Mouse (Mus musculus): ENCODE data around the gene Hc.

Gene Hc

DNA sequence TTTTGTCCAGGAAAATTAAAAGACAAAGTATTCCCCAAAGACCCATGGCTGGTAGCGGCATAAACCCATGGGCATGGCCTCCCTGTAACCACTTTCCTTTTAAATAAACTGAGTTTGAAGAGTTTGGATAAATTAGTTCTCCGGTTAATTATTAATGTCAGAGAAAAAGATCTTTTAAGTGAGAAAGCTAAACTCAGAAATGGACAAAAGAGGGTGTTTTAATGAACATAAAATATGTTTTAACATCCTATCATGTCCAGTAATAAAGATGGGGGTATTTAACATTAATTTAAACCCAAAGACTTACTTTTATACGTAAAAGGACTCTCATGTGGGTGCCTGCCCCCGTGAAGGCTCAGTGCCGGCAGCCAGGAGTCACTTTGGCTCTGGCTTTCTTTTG lies at the start of gene Hc:
Hc (minus strand) TSS at position 101 of the 400 bp plus-strand sequence.
- DNase-seq = no peak

DNA sequence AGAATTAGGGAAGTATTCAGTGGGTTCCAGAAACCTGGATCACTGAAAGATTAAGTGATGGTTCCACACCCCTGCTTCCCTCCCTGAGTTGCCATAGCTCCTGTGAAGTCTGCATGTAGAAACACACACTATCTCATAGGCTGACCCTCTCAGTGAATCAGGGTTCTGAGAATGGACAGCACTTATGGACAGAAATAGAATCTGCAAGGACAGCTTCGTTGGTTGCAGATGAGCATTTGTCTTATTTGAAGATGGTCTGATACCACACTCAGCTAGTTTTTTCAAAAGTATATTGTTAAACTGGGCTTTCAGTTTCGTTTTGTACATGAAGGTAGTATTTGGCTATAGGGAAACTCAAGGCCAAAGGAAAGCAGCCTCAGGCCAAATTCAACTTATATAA lies 49.3 kb upstream of the Hc start:
- DNase-seq = no peak

DNA sequence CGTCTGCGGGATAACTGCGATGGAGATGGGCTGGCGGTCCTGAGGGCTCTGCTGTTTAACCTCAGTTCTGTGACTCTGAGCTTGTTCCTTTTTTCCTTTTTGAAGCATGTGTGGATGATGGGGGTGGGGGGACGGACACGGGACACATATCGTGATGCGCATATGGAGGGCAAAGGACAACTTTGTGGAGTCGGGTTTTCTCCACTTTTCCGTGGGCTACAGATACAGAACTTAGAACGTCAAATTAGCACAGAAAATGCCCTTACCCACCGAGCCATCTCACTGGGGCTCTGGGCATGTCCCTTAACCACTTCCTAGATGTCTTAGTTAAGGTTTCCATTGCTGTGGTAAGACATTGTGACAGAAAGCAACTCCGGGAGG lies 48.7 kb upstream of the Hc start:
- no peak for DNase-seq

DNA sequence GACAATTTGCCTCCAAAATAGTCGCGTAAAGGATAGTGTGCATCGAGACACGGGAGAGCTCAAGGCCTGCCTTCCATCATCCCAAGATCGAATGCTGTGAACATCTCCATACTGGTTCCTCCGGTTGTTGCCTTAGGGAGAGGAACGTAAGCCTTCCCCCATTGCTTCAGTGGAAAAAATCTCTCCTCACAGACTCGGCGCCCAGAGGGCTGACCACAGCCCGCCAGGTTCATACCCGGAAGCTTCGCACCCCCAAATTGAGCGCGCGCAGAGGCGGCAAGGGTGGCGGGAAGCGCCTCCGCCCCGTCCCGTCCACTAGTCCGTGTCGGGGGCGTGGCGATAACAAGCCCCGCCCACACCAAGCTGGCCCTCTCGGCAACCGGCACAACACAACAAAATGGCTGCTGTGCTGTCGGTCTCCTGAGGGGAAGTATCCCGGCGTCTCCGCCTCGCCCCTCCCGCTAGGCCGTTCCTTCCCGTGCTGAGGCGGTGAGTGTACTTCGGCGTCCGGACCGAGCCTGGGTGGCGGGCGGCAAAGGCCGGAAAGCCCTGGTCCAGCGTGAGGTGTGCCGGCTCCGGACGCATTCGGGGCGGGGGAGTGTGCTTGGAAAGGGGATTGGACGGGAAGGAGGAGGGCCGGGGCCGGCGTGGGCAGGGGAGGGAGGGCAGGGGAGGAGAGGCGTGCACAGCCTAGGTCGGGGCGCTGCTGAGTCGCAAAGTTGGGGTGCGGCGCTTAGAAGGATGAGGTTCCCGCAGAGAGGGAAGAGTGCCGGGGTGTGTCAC lies 48.1 kb upstream of the Hc start, which contains the start of gene Cntrl:
Cntrl (plus strand) TSS at position 352 of the 783 bp plus-strand sequence.
- DNase-seq = peak; percentile 97 to 98

DNA sequence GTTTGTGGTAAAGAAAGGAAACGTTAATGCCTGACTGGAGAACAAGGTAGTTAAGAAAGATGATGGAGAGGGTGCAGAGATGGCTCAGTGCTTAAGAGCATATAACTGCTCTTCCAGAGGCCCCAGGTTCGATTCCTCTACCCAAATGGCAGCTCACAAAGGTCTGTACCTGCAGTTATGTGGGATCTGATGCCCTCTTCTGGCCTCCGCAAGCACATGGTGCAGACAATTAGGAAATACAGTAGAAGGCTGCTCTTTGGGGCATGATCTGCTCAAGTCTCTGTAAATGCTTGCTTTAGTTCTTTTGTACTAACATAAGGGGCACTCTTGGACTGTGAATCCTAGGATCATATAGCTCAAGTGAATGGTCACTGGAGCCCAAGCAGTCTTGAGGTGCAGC lies 47.5 kb upstream of the Hc start:
- peak; percentile 43 to 66 for DNase-seq

DNA sequence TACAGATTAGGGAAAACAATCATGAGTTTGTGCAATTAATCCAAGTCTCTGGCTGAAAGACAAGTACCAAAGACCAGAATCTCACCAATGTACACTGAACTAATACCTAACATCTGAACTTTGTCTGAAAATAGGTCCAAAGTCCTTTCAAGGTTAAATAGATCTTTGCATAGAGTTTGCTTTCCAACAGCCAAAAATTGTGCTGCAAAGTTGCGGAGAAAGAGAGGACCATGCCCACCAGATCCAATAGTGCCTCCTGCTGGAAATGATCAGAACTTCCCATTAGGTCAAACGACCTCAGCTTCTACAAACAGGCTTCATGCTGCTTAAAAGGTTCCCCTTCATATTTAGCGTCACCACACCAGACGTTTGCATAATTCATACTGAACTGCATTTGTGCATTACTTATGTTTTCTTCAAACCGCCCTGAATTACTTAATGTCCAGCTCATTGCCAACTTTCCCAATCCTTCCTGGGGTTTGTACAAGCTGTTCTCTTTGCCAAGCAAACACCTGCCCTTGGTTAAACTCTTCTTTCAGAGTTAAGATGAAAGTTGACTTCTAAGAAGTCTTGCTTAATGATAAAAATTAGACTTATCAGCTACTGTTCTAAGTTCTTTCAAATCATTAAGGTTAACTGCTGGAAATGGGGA lies 46.9 kb upstream of the Hc start:
- peak; percentile 3 to 31 for DNase-seq

DNA sequence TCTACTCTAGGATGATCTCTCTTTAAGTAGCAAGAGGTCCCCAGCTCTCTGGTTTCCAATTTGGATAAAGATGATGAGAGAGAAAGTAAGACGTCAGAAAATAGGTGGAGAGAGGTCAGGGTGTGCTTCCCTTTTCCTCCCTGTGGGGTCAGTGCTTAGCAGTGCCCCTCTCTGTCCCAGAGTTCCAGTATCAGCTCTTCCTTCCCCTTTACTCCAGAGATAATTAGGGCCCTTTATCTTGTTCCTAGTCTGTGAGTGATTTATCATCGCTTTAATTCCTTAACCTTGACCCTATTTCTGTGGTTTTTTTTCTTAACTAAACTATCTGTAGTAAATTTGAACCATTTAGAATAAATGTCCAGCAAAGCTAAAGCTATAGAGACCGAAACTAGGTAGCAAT lies 43.6 kb upstream of the Hc start:
- DNase-seq = no peak

DNA sequence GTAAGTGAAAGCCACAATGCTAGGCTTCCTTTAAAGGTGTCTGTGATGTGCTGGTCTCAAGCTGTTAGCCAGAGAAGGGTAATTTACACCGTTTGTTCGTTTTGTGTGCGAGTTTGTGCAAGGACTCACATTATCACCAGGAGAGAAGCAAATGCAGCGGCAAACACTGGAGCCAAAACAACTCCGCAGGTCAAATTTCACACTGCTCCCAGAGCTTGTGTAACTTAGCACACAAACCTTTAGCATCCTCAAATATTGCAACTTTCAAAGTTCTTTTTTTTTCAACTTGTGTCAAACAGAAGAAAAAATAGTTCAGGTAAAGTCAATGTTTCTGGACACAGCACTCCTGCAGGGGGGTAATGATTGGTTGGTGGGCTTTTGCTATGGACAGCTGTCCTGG lies 42.3 kb upstream of the Hc start:
- no peak for DNase-seq

DNA sequence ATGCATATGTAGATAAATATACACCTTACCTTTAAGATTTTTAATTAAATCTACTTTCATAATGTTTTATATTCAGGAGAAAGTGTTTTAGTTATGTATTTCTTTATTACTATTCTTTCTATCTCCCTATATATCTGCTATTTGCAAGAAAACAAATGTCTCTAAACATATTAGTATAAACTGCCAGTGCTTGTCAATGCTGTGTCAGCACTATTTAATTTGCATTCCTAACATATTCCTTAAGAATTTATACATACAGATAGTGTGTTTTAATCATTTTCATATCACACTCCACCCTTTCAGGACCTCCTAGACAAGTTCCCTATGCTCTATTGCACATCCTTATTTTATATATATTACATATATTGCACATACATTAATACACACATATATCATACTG lies 41.5 kb upstream of the Hc start:
- DNase-seq = no peak

DNA sequence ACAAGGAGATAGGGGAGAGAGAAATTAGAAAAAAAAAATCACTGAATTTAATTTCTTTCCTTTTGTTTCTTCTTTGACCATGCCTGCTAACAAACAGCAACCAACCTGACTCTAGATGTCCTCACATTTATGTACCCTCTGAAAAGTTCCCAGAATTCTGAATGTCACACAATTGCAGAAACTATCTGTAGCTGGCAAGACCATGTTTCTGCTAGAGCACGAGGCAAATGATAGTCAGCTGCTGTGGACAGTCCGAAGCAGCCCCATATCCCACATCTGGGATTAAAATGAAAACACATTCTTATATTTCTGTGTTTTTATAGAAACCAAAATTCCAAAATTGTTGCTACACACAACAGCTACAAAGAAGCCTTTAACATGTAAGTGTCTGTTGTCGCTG lies 40.2 kb upstream of the Hc start, which contains the start of gene AI182371:
AI182371 (minus strand) TSS at position 101 of the 400 bp plus-strand sequence.
- no peak for DNase-seq

DNA sequence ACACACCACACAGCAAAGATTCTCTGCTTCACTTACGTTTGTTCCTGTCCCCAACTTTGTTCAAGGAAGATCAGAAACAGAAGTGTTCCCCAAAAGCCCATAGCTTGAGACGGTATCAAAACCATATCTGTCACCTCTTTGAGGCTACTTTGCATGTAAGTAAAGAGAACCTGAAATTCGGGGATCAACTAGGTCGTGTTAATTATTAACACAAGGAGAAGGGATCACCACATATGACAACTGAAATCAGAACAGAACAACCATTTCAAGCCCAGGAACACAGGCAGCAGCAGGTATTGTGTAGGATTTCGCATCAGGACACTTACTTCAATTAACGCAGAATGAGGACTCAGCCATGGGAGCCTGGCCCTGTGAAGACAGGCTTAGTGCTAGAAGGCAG lies 39.3 kb upstream of the Hc start:
- no peak for DNase-seq

DNA sequence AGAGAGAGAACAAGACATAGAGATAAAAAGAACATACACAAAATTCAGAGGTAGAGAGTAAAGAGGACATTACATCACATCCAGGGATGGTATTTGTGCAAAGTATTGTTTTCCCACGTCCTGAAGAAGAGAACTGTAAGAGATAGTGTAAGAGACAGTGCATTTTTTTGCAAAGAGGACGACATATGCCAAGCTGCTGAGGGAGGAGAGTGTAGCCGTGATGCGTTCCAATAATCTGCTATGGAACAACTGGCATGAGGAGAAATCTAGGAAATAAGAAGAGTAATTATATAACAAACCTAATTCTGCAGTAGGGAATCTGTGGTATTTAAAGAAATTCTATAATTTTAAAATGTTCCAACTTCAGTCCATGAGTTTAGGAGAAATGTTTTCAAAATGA lies 26.2 kb upstream of the Hc start:
- no peak for DNase-seq

DNA sequence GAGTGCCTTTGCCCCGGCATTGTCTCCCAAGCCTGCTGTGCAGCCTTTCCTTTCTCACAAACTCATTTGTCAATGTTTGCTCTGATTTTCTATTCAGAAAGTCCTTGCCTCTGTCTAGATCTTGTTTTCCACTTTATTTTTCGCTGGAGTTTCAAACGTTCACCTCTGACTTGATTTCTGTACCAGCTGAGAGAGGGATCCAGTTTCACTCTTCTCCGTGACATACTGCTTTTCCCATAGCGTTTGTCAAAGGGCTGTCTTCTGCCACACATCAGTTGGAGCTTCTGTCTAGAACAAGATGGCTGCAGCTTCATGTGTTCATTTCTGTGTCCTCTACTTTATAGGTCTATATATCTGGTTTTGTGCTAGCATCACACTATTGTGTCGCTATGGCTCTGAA lies 17.9 kb upstream of the Hc start:
- DNase-seq = no peak

DNA sequence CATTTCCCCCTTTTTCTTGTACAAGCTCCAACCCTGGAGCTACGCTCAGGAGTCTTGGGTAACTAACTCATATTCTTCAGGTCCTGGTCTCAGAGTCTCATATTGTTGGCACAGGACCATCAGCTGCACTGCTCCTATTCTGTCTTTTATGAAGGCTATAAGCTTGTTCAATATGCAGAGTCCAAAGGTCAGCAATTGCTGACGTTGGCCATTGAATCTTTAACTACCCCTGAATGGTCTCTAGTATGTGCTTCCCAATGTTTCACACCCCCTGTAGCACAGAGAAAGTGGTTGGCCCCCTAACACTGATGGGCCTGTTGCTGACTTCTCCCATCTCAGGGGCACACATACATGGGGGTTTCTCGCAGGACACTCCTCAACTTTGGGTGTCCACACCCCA lies 13.1 kb upstream of the Hc start:
- no peak for DNase-seq

DNA sequence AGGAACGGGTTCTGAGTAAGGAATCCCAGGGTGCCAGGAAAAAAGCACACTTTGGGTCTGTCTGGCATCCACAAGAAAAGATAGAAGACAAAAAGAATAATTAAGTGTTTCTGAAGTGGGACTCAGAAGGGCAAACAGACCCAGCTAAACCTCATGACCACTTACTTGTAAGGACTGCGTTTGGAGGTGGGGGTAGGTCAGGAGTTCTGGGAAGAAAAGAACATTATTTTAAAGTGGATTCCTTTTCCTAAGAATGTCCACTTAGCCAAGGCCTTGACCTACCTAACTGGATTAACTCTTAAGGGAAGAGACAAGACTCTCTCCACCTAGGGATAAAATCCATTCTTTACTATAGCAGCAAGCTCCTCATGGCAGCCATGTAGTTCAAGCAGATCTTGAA lies 11.3 kb upstream of the Hc start:
- DNase-seq = no peak

DNA sequence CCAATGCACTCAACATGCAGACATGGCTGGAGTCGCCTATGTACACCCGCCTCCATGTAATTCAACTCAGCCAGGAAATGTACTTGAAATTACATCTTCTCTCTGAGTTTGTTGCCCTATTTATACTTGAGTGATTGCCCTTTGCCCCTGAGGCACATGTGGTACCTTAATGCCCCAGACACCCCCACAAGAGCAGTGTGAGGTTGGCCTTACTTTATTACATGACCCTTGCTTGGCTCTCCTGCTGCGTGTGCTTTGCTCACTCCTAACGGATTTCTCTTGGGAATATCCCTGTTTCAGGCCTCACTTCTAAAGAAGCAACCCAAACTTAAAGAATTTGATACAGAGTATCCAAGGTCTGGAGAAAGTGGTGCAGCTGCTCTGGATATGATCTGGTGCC lies 9.0 kb upstream of the Hc start:
- DNase-seq = no peak

DNA sequence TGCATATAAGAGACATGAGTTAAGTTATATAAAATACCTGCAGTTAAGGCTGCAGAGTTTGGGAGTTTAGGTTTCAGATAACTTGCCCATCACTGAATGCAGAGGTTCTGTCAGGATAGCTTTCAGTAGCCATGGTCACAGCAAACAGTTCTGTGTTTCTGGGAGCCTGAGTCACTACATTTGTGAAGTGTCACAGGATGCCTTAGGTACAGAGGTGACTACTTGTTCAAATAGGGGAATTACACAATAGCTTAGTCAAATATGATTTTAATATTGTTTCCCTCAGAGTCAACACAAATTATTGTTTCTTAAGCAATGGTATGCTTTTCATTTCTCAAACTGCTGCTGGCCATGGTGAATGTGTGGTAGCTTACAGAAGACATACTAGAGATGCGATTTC lies 7.9 kb upstream of the Hc start:
- DNase-seq = no peak

DNA sequence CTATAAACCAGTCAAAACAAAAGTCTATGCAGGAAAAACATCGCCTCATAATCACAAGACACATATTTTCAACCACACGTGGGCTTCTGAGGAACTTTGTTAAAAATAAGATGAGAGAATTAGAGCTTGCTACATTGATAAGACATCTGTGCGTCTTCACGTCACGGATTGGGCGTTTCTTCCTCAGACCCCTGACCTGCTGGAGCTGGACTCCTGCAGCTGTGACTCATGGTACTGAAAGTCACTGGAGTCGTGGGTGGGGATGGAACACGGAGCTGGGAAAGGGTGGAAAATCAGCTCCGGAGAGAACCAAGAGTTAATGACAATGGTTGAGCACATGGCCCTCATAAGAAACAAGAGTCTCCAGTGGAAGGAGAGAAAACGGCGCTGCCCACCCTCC lies 5.9 kb upstream of the Hc start:
- DNase-seq = no peak

DNA sequence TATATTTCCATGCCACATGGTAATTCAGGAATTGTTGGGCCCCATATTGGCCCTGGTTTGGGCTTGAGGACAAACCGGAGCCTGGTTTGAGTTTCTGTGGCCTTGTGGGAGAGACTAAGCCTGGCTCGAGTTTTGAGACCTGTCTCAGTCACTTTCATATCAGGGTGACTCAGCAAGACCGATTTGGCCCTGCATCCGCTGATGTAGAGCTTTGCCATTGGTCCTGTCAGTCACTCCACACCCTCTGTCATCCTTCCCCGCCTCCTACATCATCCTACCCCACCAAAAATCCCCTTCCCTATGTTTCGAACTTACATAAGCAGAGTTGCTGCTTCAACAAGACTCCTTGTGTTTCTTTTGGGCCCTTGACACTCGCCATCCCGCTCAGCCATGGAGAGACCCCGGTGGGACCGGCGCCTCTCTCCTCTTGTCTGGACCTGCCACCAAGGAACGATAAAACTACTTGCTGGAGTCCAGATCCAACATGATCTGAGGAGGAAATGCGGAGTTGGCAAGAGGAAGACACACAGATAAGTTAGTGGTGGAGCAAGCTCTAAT lies 5.4 kb upstream of the Hc start:
- no peak for DNase-seq

DNA sequence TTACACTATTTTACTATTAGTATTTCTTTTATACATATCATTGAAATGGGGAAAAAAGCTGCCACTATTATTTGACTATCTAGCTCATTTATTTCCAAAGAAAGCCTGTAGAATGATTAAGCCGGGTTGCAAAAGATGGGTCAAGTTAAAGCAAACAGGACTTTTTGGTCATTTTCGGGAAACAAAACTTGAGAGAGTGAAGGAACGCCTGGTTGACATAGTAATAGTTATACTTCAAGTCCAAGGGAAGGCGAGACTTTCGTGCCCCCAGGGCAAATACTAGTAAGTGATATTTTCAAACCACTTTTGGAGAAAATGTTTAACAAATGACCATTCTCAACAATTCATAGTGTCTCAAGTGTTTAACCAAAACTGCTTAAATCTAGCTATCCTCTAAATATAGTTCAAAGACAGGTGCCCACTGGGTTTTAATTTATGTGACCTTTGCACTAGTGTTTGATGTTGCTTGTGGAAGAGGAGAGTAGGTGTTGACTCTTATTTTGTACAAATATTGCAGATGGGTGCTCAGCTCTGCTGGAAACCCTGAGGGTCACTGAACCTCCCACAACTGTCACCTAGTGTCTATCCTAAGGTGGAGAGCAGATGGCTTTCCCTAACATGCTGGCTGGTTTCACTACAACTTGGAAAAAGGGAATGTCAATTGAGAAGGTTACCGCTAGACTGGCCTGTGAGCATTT lies 2.2 kb upstream of the Hc start:
- no peak for DNase-seq

DNA sequence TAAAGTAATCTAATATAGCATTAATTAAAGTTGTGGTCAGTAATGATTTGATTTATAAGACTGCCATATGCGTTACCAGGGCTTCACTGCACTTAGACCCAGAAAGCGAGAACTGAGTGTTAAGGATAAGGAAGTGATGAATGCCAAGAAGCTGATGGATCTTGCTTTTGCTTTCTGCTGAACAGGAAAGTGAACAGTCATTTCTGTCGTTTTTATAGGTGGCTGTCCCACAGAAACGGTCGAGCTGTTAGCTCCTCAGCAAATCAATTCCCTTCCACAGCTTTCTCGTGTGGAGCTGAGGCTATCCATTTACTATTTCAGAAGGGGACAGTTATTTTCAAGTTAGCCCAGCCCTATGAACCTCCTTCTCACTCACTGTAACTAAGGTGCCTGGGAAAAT lies 341 bp downstream of the Hc start:
- no peak for DNase-seq

DNA sequence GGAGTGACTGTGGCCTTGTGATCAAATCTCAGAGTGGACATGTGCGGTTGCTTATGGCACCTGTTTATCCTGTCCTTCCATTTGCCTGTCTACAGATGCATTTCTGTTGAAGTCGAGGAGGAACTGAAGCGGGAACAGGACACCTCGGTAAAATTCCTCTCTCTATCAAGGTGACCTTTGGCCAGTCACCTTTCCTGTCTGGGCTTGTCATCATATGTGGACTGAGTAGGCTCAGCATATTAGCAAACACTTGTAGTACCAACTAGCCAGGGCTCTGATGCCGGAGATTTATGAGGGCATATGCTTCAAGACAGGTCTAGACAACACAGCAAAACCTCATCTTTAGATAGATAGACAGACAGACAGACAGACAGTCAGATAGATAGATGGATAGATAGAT lies 982 bp downstream of the Hc start:
- DNase-seq = no peak

DNA sequence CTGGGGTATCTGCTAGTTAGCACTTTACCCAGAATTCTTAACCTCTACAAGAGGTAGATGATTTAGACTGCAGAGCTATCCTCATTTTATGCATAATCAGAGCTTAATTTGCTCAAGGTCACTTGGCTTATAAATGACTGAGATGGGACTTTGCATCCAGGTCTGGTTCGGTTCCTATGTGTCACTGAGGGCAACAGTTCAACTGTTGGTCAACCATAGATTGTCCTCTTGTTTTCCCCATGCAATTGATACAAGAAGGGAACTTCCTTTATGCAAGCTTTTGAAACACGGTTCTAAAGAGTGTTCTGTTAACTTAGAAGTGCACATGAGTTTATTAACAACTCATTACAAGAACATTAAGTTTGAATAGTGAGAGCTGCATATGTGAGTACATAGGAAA lies 2.9 kb downstream of the Hc start:
- no peak for DNase-seq

DNA sequence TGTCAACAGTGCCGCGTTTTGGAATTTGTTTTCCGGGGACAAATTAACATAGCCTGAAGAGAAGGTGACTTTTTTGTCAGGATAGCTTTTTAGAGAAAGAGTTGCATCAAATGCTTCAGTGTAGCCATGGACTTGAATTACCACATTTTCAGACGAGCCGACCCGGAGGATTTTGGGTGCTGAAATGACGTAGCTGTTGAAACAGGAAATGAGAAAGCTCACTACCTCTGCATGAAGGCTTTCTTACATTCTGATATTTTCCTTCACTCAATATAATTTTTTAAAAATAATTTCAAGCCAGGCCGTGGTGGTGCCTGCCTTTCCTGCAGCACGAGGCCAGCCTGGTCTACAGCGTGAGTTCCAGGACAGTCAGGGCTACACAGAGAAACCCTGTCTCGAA lies 4.0 kb downstream of the Hc start:
- no peak for DNase-seq
